In genomic region chr1:192137291-192137925, GRCm38 (mm10) we compare ENCODE assay signal across 8 mouse cellular contexts. TPM values are rescaled to one million over a fixed set of nuclear protein-coding genes. Genes with fewer than 3 reads are reported as not detected.
DNase-seq lines count a peak whose midpoint lies in the region; ATAC-seq and TF ChIP-seq lines count a peak whose summit lies in the region.

No protein-coding gene starts in this region.

- no peak for TF ChIP-seq CTCF in kidney, adult 2 months (conservative IDR thresholded peaks at IDR 0.05; ENCODE audit: insufficient read depth, insufficient read length, low read depth, low read length)
- no peak for TF ChIP-seq CTCF in lung, postnatal 0 days (IDR thresholded peaks at IDR 0.05)
- TF ChIP-seq CTCF in stomach, postnatal 0 days (IDR thresholded peaks at IDR 0.05; ENCODE audit: low read depth): no peak

- no peak for DNase-seq in kidney, adult 2 months
- no peak for DNase-seq in kidney, postnatal 14 days
- peak; percentile 23 for DNase-seq in ES-CJ7 (ENCODE audit: low read depth, low spot score)
- DNase-seq in brain, embryonic 18.5 days (ENCODE audit: low read depth, low spot score): peak; percentile 14
- peak; percentile 30 for DNase-seq in hindbrain, embryonic 14.5 days (ENCODE audit: low spot score)
- peak; percentile 67 for DNase-seq in lung, postnatal 0 days (ENCODE audit: low spot score)
- DNase-seq in stomach, postnatal 0 days (ENCODE audit: low spot score): peak; percentile 66
- no peak for DNase-seq in right cerebral cortex, postnatal 14 days

- ATAC-seq in hindbrain, embryonic 14.5 days (ENCODE audit: low FRiP score): peak; percentile 44
- ATAC-seq in lung, postnatal 0 days: peak; percentile 30
- peak; percentile 22 for ATAC-seq in stomach, postnatal 0 days (ENCODE audit: low FRiP score, low TSS enrichment)

- no peak for TF ChIP-seq POLR2A in kidney, adult 2 months (IDR thresholded peaks at IDR 0.05; ENCODE audit: low read depth, low read length)

- H3K27me3 ChIP-seq in kidney, adult 2 months (replicated peaks; ENCODE audit: control insufficient read depth, insufficient read depth, low read length): no peaks in the 10 kb centered on the region
- H3K27me3 ChIP-seq in hindbrain, embryonic 14.5 days (ENCODE audit: control insufficient read depth, insufficient read depth, low read length): no peaks in the 10 kb centered on the region
- H3K27me3 ChIP-seq in lung, postnatal 0 days (replicated peaks; ENCODE audit: insufficient read depth, low read length): no peaks in the 10 kb centered on the region
- H3K27me3 ChIP-seq in stomach, postnatal 0 days (ENCODE audit: control insufficient read depth, insufficient read depth, low read length): no peaks in the 10 kb centered on the region

- TF ChIP-seq EP300 in lung, postnatal 0 days (IDR thresholded peaks at IDR 0.05): no peak
- no peak for TF ChIP-seq EP300 in stomach, postnatal 0 days (optimal IDR thresholded peaks at IDR 0.05)

- peak overlapping the region; percentile 94 for H3K4me3 ChIP-seq in kidney, adult 2 months (ENCODE audit: insufficient read depth, low read depth, low read length)
- H3K4me3 ChIP-seq in hindbrain, embryonic 14.5 days (replicated peaks; ENCODE audit: low read length): peak overlapping the region; percentile 86
- H3K4me3 ChIP-seq in lung, postnatal 0 days (ENCODE audit: low read depth, low read length): peak overlapping the region; percentile 86
- H3K4me3 ChIP-seq in stomach, postnatal 0 days (ENCODE audit: low read depth, low read length): peak overlapping the region; percentile 90

- H3K9ac ChIP-seq in hindbrain, embryonic 14.5 days: peak overlapping the region; percentile 96
- peak overlapping the region; percentile 89 for H3K9ac ChIP-seq in lung, postnatal 0 days (replicated peaks; ENCODE audit: low read depth)
- H3K9ac ChIP-seq in stomach, postnatal 0 days (ENCODE audit: low read length): peak overlapping the region; percentile 85

- H3K4me2 ChIP-seq in hindbrain, embryonic 14.5 days (replicated peaks): peak overlapping the region; percentile 92
- H3K4me2 ChIP-seq in lung, postnatal 0 days (replicated peaks; ENCODE audit: low read depth, low read length): peak overlapping the region; percentile 95
- H3K4me2 ChIP-seq in stomach, postnatal 0 days (replicated peaks; ENCODE audit: low read depth): peak overlapping the region; percentile 91

- H3K36me3 ChIP-seq in kidney, adult 2 months (ENCODE audit: control insufficient read depth, insufficient read depth, low read length): peaks cover 2% of the 10 kb centered on the region; the same call in 1 of the 2 replicates
- H3K36me3 ChIP-seq in hindbrain, embryonic 14.5 days (replicated peaks; ENCODE audit: control insufficient read depth, insufficient read depth): 0 out of 2 replicates have a peak, but pooled peaks cover 6% of the 10 kb centered on the region
- no peaks in the 10 kb centered on the region for H3K36me3 ChIP-seq in lung, postnatal 0 days (ENCODE audit: insufficient read depth, low read length)
- H3K36me3 ChIP-seq in stomach, postnatal 0 days (ENCODE audit: control insufficient read depth, insufficient read depth, low read length): no peaks in the 10 kb centered on the region; the same call in 1 of the 2 replicates

- H3K9me3 ChIP-seq in hindbrain, embryonic 14.5 days (ENCODE audit: control insufficient read depth, low read length): no peaks in the 10 kb centered on the region
- no peaks in the 10 kb centered on the region for H3K9me3 ChIP-seq in lung, postnatal 0 days (ENCODE audit: low read length)
- no peaks in the 10 kb centered on the region for H3K9me3 ChIP-seq in stomach, postnatal 0 days (ENCODE audit: control insufficient read depth, low read length)

- peaks cover 4% of the 10 kb centered on the region; the same call in 1 of the 2 replicates for H3K4me1 ChIP-seq in kidney, adult 2 months (ENCODE audit: control insufficient read depth, insufficient read depth, low read length)
- peaks cover 28% of the 10 kb centered on the region for H3K4me1 ChIP-seq in hindbrain, embryonic 14.5 days (replicated peaks; ENCODE audit: control insufficient read depth, insufficient read depth, low read length)
- no peaks in the 10 kb centered on the region; the same call in 1 of the 2 replicates for H3K4me1 ChIP-seq in lung, postnatal 0 days (ENCODE audit: insufficient read depth, low read depth, low read length)
- H3K4me1 ChIP-seq in stomach, postnatal 0 days (replicated peaks; ENCODE audit: control insufficient read depth, insufficient read depth): no peaks in the 10 kb centered on the region

- H3K27ac ChIP-seq in kidney, adult 2 months (ENCODE audit: insufficient read depth, low read depth, low read length): peak overlapping the region; percentile 98
- peak overlapping the region; percentile 99 for H3K27ac ChIP-seq in hindbrain, embryonic 14.5 days
- H3K27ac ChIP-seq in lung, postnatal 0 days (ENCODE audit: low read length): peak overlapping the region; percentile 96
- peak overlapping the region; percentile 98 for H3K27ac ChIP-seq in stomach, postnatal 0 days (replicated peaks)

- 1% methylated on average over 44 of the region's 61 CpGs for WGBS in kidney, adult 2 months
- WGBS in hindbrain, embryonic 14.5 days: 0% methylated on average over 26 of the region's 61 CpGs
- 2% methylated on average over 20 of the region's 61 CpGs for whole genome bisulfite sequencing in lung, postnatal 0 days
- 2% methylated on average over 33 of the region's 61 CpGs for WGBS in stomach, postnatal 0 days

RNA-seq across cellular contexts. Expression of gene Rcor3, which starts 0.5 kb away (rescaled TPM):
- 31.1 and 41.2 TPM in 2 replicates for polyA plus RNA-seq in kidney, adult 2 months (2012; rRNA removed)
- polyA plus RNA-seq in hindbrain, embryonic 14.5 days (2014; fragmentation: Nextera tagmentation; extraction: Ambion mirVana): 36.9 and 40.2 TPM in 2 replicates
- 26.1 and 27.6 TPM in 2 replicates for polyA plus RNA-seq in lung, postnatal 0 days (2015; fragmentation: Nextera tagmentation; extraction: Ambion mirVana)
- 16.5 and 16.9 TPM in 2 replicates for polyA plus RNA-seq in stomach, postnatal 0 days (2015; fragmentation: Nextera tagmentation; extraction: Ambion mirVana)

RNA-seq across cellular contexts. Expression of gene Traf5, which starts 45.0 kb away (rescaled TPM):
- polyA plus RNA-seq in kidney, adult 2 months (2012; rRNA removed): 10.1 and 13.6 TPM in 2 replicates
- 1.8 and 2.9 TPM in 2 replicates for polyA plus RNA-seq in hindbrain, embryonic 14.5 days (2014; fragmentation: Nextera tagmentation; extraction: Ambion mirVana)
- 27.0 and 27.1 TPM in 2 replicates for polyA plus RNA-seq in lung, postnatal 0 days (2015; fragmentation: Nextera tagmentation; extraction: Ambion mirVana)
- 16.6 and 17.7 TPM in 2 replicates for polyA plus RNA-seq in stomach, postnatal 0 days (2015; fragmentation: Nextera tagmentation; extraction: Ambion mirVana)

RNA-seq across cellular contexts. Expression of gene Kcnh1, which starts 53.2 kb away (rescaled TPM):
- polyA plus RNA-seq in kidney, adult 2 months (2012; rRNA removed): 0.52 and 0.60 TPM in 2 replicates
- polyA plus RNA-seq in hindbrain, embryonic 14.5 days (2014; fragmentation: Nextera tagmentation; extraction: Ambion mirVana): 2.8 and 3.7 TPM in 2 replicates
- 3.4 and 4.4 TPM in 2 replicates for polyA plus RNA-seq in lung, postnatal 0 days (2015; fragmentation: Nextera tagmentation; extraction: Ambion mirVana)
- 0.22 and 0.27 TPM in 2 replicates for polyA plus RNA-seq in stomach, postnatal 0 days (2015; fragmentation: Nextera tagmentation; extraction: Ambion mirVana)

Comparison
In these comparisons a context has a peak if more than half of its experiments do, and no peak if none do; other contexts are left out.
1. DNase-seq: peak in ES-CJ7 (single experiment), brain, embryonic 18.5 days (single experiment), hindbrain, embryonic 14.5 days (single experiment), lung, postnatal 0 days (single experiment) and stomach, postnatal 0 days (single experiment); none in kidney, adult 2 months (single experiment), kidney, postnatal 14 days (single experiment) and right cerebral cortex, postnatal 14 days (single experiment).
2. Peak in every context shown above with its lines, with median percentiles within 50 percentile points of each other: H3K27ac ChIP-seq, H3K4me3 ChIP-seq, ATAC-seq, H3K4me2 ChIP-seq and H3K9ac ChIP-seq.